Mouse (Mus musculus) testis, postnatal 10 days (tissue): ENCODE measurements at regions not wholly inside any gene's neighbourhood (a gene's known extent, or its start where the extent isn't known, plus 50 kb on each side); places are given as distances from the start of the nearest gene placed in this dataset.

ENCODE experiments used
- DNase-seq: peaks from one replicate; pipeline ENCODE4 v3.0.0; 2021; ENCODE audit warnings: low spot score

DNA sequence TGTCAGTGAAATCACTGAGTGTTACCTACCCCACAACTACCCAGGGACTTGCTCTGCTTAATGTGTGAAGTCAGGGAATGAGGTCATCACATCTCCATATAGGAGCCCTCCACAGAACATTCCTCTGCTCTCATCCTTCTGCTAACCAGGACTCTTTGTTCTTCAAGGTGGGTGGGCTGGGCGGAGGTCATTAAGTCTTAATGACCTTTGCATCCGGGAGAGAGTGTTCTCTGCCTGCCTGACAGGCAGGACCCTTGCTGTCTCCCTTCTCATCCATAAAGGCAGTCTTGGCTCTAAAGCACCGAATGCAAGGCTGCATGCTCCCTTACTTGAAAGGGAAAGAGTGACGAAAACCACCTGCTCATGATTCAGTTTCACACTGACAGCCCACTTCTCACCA, 1051.4 kb downstream of the Slc22a22 start:
- DNase-seq: no peak

DNA sequence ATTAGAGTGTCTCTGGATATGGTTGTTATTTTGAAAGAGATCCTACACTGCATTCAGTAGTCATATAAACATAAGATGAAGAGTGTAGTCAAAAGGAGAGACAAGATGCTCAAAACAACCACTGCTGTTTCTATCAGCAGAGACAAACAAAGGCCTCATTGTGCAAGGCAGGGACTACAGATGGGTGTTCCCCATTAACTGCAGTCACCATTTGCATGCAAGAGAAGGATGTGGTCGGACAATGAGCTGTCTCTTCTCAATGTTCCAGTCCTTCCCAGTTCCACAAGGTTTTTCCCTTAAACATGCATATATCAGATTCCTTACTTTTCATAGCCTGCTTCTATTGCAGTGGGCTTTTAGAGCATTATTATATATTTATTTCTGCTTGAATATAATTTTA, 1056.7 kb downstream of the Slc22a22 start:
- DNase-seq: no peak

DNA sequence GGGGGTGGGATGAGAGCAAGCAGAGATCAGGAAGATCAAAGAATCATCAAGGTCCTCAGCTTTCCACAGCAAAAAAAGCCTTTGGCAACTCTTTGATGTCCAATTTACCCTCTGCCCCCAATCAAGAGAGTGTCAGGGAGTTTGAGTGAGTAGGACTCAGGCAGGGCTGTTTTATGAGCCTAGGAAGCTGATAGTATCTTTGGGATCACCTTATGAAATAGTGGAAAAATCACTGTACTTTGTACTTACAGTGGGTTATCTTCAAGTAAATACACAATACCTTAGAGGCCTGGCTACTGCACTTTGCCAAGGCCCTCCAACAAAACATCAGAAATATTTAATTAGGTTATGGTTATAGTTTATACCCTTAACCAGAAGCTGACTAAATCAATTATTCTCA, 1085.4 kb downstream of the Slc22a22 start:
- DNase-seq: no peak

DNA sequence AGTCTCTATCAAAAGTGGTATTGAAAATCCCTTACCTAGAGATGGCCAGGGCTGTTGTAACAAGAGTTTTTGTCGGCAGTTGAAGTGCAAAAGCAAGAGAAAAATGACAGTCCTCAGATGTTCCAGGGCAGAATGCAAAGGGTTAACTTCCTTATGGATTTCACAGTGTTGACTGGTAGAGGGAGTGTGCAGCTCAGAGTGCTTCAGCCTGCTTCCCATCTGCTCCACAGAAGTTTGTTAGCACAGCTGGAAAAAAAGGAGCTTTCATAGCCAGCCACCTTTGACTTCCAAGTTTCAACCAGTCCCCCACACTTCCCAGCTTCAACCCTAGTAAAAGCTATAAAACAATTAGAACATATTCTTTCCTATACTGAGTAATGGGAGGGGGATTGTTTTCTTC, 1098.9 kb downstream of the Slc22a22 start:
- no peak for DNase-seq

DNA sequence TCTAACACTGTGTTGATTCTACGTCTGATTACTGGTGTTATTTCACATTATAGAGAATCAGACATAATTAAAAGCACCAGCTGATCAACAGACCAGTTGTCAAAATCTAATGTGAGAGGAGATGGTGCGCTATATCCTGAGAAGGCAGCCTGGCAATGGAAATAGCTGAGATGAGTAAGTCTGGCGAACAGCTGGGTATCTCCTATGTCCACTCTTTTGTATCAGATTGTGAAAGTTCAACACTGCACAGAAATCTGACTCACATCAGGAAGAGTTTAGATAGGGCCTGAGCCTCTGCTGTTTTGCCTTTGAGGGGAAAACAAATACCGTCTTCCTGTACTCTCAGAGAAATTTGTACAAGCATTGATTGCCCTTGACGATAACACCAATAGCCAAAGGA, 1126.5 kb downstream of the Slc22a22 start:
- no peak for DNase-seq

DNA sequence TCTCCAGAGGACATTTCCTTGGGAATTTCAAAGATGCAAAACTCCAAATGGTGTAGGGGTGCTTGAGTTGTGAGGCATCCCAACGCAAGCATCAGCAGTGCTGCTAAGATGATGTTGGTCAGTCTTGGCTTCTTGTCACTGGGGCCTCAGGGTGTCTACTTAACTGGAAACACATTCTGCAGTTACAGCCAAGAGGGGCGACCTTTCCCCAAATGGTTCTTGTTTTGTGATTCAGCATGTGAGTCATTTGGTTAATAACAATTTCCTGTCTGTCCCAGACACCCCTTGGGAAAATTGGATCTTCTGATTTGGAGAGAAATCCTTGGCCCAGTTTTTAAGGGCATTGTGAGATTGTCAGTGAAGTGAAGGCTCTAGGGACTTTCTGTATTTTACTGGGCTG, 1131.3 kb downstream of the Slc22a22 start:
- no peak for DNase-seq

DNA sequence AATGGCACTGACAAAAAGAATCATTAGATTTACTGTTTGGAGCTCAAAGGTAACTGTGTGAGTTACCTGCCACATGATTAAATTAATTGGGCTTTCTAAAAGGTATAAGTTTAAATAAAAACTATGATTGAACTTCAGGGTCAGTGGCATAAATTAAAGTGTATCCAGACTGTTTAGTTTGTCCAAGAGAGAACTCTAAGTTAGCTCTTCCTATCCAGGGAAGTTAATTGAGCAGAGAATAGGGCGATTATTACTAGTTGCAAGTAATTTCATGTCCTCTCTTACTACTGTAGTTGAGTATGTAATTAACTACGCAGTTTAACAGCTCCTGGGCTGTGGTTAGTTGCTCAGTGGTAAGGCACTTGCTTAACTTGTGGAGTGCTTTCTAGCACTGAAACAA, 1132.5 kb downstream of the Slc22a22 start:
- DNase-seq: no peak

DNA sequence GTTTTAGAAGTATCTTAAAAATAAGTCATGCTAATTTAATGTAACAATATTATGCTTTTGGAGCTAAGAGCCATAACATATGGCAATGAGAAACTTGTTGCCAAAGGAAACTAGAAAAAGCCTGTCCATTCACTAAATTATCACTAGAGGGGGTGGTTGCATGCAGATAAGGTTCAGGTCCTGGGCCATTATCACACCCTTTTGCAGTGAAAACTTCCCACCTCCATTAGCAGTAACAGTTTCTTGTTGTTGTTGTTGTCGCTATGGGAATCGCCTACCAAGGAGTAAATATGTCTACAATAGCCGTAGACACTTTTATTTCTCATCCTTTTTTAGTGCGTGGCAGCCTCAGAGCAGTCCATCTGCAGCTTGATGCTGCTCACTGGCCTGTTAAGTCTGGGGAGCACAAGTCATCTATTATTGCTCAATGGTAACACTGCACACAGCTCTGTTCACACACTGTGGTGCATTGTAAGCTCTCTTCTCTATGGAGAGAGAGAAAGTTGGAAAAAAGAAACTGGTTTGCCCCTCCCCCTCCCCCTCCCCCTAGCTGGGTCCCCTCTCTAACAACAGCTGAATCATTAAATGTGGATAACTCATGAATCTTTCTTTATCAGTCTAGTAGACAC, 1133.0 kb downstream of the Slc22a22 start:
- no peak for DNase-seq

DNA sequence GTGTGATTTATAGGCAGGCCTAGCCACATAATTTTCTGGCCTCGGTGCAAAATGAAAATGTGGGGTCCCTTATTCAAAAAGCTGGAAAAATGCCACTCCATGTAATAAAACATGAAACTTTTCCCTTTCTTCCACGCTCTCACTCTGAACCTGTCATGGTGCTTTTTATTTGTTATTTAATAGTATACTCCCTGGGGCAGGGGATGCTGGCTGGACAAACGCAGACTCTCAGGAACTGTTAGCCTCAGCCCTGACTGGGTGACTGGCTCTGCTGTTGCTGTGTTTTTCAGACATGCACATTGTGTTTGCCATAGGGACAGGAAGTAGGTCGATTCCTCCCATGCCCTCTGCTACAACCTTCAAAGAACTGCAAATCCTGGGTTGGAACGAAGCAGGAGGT, 1139.5 kb downstream of the Slc22a22 start:
- DNase-seq: no peak

DNA sequence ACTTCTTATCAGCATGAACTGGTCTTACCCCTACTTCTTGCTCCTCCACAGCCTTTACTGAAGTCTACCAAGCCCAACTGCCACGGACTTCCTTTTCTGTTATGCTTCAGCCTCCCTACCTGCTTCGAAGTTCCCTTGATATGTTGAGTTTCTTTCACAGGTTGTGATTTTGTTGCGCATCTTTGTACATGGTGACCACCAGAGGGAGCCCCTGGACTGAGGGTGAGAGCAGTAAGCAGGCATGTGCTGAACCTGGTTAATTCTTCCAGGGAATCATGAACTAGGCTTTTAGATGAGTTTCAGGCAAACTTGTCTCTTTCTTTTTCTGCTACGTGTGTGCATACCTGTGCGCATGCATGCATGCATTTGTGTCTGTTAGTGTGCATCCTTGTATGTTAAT, 1141.0 kb downstream of the Slc22a22 start:
- DNase-seq: peak; percentile 87

DNA sequence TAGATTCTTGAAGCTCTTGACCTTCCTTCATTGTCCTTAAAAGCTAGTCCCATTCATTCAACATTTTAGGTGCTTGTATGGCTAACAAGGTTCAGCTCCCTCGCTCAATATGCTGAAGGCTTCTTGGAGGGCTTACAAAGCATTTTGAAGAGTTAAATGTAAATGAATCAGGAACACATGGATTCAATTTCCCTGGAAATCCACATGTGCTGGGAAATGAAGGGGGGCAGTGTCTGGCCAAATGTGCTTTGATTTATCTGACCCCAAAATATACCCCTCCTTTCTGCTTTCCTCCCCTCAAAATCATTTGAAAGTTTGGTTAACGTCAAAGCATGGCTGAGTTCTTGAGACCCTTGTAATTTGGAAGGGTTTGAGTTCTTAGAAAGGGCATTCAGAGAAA, 1142.4 kb downstream of the Slc22a22 start:
- no peak for DNase-seq

DNA sequence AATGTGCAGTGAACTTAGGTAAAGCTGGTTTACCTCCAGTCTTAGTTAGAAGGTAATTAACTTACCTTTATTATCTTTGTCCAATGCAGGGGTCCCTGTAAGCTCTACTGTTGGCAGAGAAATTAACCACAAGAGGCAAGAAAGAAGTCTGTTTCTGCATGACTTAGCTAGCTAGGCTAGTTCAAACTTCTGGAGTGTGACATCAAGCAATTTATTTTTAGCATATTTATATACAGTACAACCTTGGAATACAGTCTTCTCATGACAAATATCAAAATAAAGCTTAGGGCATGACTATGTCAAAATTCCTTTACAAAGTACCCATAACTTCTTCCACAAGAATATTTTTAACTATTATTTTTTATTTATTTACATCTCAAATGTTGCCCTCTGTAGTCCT, 1156.9 kb downstream of the Slc22a22 start:
- no peak for DNase-seq

DNA sequence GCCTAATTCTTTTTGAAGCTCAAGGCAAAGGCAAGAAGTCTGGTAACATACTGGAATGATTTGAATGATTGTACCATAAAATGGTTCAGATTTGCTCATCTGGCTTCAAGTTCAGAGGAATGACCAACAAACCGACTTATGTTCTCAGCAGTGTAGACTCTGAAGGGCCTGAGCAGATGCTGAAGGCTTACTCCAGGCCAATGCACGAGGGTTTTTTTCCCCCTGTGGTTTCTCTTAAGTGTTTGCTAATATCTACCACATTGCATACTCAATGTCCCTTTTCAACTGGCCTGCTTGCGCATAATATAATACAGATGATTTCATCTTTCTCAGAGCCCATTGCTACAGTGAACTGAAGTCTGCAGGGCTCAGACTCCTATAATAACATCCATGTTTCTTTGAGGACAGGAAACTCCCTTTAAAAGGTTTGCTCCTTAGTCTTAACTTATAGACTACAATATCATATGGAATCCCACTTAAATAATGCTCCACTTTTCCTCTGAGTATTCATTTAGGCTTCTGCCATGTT, 1182.5 kb downstream of the Slc22a22 start:
- no peak for DNase-seq

DNA sequence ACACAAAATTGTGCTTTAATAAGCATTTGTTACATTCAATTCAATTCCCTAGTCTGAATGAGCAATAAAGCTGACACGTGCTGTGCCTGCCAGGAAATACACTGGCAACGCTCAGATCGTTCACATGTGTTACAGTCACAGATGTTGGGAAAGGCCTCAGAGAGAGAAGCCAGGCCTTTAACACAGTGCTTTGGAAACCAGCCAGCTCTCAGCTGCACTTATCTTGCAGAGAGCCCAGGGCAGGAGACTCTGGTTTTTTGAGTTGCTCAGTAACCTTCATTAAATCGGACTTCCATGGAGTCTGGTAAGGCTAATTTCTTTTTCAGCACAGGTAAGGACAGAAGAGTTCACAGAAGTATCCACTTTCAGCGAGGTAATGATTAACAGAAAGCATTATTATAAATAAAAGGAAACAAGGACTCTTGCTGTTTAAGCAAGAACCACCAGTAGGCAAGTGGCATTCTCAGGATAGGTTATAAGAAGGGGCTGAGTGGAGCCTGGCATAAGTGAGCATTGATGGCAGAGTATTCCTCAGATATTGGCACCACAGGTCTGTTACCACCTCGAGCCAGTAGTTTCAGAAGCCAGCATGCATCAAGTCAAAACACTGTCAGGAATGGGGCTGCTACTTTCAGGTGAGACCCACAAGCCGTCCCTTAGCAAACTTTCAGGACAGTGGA, 1198.7 kb downstream of the Slc22a22 start:
- peak; percentile 58 for DNase-seq

DNA sequence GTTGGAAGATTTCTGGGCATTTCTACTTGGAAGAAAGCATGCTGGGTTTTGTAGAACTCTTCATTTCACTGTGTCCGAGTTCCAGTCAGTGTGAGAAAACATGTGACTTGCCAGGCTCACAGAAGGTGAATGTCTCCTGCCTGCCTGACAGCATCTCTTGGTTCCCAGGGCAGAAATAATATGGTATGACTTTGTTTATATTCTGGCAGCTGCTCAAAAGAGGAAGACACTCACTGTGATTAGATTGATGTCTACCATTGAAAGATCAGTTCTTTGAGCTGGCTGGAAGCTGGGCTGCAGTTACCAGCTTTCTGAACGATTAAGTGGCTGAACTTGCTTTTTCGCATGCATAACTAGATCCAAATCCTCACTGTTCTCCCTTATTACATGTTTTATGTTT, 1199.4 kb downstream of the Slc22a22 start:
- DNase-seq: no peak

DNA sequence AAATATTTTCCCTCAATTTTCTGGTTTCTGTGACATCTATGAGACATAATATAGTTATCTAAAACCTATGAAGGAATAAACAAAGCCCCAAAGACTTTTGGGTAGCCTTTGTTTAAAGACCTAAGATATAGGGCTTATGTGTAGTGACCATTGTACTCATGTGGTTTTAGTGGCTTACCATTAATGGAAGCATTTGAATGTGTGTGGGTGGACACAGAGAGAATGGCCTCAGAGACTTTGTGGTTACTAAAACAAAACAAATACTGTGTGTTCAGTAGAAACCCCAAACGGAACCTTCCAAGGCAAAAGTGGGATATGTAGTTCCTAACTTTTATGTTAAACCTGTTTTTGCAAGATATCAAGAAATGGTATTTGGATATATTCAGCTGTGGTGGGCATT, 1228.7 kb downstream of the Slc22a22 start:
- no peak for DNase-seq

DNA sequence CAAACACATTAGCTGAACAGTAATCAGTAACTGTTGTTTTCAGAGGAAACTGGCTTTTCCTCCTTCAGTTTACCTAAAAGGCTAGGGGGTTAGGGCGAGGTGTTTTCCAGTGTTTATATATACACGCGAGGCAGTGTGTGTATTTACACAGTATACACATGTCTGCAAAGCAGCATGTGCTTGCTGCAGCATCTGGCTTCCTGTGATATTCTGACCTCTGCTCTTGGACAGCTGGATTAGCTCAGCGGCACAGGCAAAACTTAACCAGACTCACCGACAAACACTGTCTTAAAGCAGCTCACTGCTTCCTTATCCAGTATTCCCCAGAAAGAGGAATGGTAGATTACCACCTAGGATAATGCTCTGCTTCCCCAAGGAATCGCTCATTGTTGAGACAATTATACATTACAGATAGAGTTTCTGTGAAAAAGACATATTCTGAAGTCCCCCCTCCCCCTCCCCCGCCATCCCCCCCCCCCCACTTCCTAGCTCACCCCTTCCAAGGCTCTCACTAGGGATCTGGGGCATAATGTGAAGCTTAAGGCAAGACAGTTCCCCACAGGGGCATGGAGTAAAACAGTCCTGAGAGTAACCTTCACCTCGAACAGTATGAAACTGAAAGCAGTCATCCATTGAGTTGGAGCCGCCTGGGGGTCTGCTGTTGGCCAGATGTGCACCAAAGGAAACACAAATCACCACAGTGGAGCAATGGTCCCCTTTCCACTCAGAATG, 1233.3 kb downstream of the Slc22a22 start:
- DNase-seq: no peak

DNA sequence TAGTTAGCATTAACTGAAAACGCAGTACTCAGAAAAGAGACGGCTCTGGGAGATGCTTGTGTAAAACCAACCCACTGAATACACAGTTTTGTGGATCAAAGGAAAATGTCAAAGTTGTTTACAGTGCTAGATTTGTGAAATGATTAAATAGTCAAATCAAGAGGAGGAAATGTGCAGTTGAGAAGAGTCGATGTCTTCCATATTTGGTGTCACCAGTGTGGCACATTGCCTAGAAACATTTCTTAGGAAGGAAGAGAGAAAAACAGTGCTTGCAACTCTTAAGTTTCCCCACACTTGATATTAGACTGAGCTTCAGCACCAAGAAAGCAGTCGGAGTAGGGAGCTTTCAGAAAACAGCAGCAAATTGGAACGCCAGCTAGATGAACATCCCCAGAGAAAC, 1274.9 kb downstream of the Slc22a22 start:
- no peak for DNase-seq

DNA sequence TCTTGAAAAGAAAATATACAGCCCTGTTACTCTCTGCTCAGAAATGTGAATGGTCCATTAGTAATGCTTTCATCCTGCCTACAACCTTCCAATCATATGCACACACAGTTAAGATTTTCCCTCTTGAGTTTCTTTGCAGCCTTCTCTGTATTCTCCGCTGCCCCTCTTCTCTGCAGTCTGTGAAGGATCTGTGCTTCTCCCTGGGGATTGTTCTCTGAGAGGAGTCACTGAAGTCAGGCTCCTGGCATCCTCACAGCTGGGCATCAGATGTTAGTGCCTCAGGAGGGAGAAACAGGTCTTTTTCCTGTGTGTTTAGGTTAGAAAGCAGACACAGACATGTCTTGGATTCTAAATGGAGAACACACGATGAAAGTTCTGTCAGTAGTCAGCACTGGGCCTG, 1278.1 kb downstream of the Slc22a22 start:
- DNase-seq: no peak

DNA sequence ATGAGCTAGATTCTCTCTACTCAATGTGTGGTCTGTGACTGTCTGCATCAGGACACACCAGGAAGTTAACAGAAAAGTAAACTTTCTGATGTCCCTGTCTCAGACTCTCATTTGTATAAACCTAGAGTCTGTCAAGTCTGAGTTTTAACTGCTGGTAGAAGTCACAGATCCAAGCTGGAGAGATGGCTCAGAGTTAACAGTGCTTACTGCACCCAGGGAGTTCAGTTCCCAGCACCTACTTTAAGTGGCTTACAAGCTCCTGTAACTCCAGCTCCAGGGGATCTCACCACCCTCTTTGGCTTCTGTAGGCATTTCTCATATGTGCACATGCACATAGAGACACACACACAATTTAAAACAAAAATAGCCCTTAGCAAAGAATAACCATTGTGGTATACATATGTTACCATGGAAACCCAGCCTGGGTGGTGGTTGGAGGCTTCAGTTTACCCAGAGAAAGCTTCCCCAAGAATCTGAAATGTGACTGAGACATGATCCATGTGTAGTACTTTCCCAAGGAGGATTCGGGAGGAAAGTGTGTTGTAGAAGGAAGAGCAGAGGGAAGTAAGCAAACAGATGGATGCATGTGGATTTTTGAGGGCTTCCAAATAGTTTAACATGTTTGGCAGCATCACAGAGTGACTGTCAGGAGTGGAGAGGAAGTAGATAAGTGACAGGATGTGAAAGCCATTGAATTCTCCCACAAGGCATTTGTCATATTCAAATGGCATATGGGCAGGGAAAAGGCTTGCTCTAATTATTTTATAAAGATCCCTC, 1279.8 kb downstream of the Slc22a22 start:
- no peak for DNase-seq

DNA sequence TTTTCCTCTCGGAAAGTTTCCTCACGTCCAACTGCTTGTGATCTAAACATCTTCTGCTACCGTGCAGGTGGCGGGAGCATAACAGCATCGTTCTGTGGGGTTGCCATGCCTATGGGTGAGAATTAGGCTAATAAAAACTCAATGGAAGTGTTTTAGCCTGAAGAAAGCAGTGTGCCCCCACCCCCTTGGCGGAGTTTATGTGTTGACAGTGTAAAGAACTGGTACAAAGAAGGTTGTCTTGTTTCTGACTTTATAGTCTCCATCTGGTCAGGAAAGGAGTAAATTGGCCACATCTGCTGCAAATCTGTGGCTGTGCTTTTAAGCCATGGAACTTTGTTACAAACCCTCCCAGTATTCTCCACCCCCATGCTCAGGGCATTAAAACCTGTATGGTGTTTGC, 1311.2 kb downstream of the Slc22a22 start:
- no peak for DNase-seq

DNA sequence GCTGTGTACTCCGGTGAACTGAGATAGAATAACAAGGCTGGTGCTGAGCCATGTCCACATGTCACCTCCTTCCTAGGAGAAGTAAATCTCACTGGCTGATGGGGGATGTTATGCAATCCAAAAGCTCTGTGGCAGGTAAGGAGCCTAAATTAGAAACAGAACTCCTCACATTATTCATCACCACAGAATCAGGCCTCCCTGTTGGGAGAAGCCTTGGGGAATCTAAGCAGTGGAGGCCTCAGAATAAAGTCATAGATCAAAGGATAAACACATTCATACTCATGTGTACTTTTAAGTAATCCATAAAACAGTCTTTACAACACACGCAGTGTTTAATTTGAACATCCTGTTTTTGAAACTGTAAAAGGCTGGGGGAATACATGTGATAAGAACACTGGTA, 1318.7 kb downstream of the Slc22a22 start:
- no peak for DNase-seq

DNA sequence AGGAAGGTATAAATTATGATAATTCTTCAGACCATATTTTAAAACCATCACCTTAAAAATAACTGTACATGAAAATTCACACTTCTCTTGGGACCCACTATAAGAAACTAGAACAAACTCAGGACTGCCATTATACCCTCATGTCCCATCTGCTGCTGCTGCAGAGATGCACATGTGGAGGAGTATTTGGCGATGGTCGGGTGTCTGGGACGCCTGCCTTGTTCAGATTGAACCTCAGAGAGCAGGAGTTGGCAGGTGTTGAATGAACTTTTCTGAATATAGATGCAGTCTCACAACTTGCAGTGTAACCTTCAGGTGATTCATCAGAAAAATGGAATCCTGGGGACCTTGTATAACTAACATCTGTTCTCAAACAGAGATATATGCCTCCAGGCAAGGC, 1338.0 kb downstream of the Slc22a22 start:
- no peak for DNase-seq
